Mouse (Mus musculus) small intestine, adult 10 weeks (tissue): ENCODE measurements around the gene Adam1b. TPM values are rescaled to one million over a fixed set of nuclear protein-coding genes. Genes with fewer than 3 reads are reported as not detected.

ENCODE experiments used
- polyA plus RNA-seq: library from polyadenylated mRNA; stranded (reverse); fragments of 350-450 nt; fragmentation: Illumina TruSeq; extraction: RNeasy Lipid Tissue Mini Kit (QIAGEN cat#74804); gene quantifications from one replicate; pipeline ENCODE4 v1.2.3, GENCODE M21; 2014; ENCODE audit warnings: low replicate concordance

The Adam1b gene
- not detected for polyA plus RNA-seq

DNA sequence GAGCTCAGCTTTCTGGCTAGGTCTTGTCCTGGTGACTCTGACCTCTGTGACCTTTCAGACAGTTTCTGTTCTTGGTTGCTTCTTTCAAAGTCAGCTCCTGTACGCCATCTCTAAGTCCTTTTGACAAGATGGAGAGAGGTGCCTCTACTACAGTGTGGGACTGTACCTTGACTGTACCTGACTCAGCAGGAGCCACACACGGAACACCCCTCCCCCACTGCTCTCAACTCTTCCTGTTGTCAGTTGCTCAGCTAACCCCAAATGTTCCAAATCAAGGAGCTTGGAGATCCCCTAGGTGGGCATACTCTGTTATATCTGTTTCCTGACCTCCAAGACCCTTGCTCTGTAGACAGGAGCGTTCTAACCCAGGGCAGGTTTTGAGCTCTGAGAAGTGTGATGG is at the start of gene Adam1b:
Gene Adam1b (minus strand): TSS at position 205 of the 400 bp plus-strand sequence.

DNA sequence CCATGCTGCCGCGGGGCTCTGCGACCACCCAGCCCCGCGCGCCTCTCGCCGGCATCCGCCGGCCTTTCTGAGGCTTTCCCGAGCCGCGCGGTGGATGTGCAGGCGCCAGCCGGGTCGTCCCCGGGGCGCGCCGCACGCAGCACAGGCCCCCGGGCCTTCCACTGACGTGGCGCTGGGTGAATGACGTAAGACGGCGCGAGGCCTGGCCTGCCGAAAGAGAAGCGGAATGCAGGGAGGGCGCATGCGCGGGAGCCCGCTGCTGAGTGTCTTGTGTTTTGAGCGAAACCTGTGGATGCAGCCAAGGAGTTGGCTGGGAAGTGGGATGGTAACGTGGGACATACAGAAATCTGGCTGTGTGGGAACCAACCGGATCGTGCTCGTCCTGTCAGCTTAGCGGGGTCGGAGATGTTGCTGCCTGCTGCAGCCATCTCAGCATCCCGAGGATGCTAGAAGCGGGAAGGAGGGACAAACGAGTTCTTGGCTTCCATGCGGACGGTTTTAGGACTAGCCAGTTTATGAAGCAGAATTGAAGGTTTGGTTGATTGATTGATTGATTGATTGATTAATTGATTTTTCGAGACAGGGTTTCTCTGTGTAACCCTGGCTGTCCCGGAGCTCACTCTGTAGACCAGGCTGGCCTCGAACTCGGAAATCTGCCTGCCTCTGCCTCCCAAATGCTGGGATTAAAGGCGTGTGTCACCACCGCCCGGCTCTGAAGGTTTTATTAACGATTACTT is 42.7 kb upstream of the Adam1b start, which contains the start of gene Mapkapk5:
Gene Mapkapk5 (minus strand): TSS at position 113 of the 737 bp plus-strand sequence.

DNA sequence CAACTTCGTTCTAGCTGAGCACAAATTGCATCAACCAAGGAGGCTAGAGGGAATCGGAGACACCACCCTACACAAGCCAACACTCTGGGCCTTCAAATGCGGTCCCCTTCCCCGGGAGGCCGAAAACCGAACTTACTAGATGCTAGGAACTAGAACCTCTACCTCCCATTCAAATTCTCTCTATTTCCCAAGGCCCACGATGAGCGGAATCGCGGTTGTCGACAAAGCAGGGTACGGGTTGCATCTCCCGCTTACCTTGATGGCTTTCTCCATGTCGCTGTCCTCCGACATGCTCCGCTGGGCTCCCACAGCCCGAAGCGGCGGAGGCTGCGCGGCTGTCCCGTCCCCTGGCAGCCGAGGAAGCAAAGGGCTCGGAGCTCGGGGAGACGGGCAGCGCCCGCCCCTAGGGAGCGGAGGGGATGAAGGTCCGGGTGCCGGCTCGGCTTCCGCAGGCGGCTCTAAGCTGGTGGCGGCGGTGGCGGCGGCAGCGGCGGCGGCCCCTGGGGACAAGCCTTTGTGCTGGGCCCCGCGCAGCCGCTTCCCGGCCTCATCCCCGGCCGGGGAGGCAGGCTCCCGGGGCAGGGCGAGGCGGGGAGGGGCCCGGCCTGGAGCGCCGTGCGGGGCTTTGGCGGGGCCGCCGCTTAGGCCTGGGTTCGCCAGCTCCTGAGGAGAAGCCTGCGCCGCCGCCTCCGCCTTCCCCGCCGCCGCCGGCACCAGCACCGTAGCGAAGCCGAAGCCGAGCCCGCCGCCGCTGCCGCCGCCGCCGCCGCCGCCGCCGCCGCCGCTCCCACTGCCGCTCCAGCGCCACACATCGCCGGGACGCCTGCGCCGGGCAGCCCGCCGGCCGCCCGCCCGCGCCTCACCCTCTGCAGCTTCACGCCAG is 41.9 kb upstream of the Adam1b start, which contains the start of the genes Adam1a and Gm42878:
Gene Adam1a (minus strand): TSS at position 573 of the 883 bp plus-strand sequence.
Gene Gm42878 (minus strand): TSS at position 573 of the 883 bp plus-strand sequence.

DNA sequence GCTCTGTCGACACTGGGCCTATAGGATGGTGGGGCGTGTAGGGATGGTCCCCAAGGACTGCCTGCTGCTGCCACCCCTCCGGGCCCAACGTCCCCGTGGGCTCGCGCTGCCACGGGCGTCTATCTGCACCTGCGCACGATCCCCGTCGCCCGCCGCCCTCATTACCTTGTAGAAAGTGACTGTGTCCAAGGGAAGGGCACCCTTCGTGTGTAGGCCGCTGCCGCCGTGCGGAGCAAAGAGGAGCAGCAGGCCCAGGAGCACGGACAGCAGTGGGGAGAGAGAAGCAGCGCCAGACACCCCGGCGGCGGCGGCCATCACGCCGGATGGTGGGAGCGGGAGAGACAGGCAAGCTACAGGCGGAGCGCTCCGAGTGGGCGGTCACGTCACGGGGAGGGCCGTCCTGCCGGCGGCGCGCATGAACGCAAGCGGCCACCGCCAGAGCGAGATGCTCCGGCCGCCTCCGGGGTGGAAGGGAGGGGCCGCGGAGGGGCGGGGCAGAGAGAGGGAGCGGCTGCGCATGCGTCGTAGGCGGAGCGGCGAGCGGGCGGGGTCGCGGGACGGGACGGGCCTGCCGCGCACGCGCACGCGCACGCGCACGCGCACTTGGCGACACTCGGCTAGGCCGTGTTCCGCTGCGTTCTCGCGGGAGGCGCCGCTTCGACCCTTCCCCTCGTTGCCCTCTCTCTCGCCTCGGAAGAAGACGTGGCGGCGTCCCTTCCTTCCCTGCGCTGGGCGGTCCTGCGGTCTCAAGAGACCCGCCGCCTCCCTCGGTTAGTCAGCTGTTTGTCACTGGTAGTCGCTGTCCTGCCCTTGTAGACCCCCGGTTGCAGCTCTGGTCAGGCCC is 51.0 kb downstream of the Adam1b start, which contains the start of gene Erp29:
Gene Erp29 (minus strand): TSS at position 481 of the 844 bp plus-strand sequence.

DNA sequence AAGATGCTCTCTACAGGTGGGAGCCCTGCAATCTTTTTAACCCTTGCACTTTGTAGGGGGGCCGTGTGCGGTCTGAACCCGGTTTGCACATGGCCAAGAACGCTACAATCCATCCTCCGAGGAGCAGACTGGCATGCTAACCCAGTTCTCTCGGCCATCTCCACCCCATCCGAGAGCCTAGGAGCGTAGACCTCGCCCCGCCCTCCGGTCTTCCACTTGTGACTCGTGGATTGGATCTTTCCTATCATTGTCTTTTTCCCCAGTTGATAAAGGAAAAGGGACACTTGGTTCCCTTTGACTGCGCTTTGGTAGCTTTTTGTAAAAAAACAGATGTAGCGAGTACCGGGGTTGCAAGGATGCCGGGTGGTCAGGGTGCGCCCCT is 51.6 kb downstream of the Adam1b start, which contains the start of gene Tmem116:
Gene Tmem116 (plus strand): TSS at position 250 of the 382 bp plus-strand sequence.

Other genes starting within 250 kb of the Adam1b start
- gene Trafd1, start 117.8 kb downstream of the Adam1b start, polyA plus RNA-seq: 24.1 TPM
- 22.3 TPM for gene Naa25, start 105.5 kb downstream of the Adam1b start, polyA plus RNA-seq
- not detected for gene Tmem116, start 51.5 kb downstream of the Adam1b start, polyA plus RNA-seq
- 6.2 TPM for gene Erp29, start 50.9 kb downstream of the Adam1b start, polyA plus RNA-seq
- gene Adam1a, start 42.0 kb upstream of the Adam1b start, polyA plus RNA-seq: 6.6 TPM
- not detected for gene Gm42878, start 42.0 kb upstream of the Adam1b start, polyA plus RNA-seq
- 93.5 TPM for gene Mapkapk5, start 42.5 kb upstream of the Adam1b start, polyA plus RNA-seq
- gene Aldh2, start 90.4 kb upstream of the Adam1b start, polyA plus RNA-seq: 3.2 TPM
- gene Acad12, start 115.5 kb upstream of the Adam1b start, polyA plus RNA-seq: 4.4 TPM
- 0.74 TPM for gene Acad10, start 157.1 kb upstream of the Adam1b start, polyA plus RNA-seq
- 20.0 TPM for gene Brap, start 157.1 kb upstream of the Adam1b start, polyA plus RNA-seq
- 160 TPM for gene Atxn2, start 207.9 kb upstream of the Adam1b start, polyA plus RNA-seq